Mouse (Mus musculus) forebrain, embryonic 12.5 days (tissue): ENCODE results near the gene Fam131c. TPM values are rescaled to one million over a fixed set of nuclear protein-coding genes. Genes with fewer than 3 reads are reported as not detected.

Experiments
- ATAC-seq: fragments of 200-750 bp; cut with Nextera tagmentation; 2 replicates; pipeline ENCODE4 v1.8.0; 2017; ENCODE audit warnings: moderate TSS enrichment; ENCODE audit not compliant: low FRiP score
- H3K27ac ChIP-seq: fragments of 300-500 bp; sonication (generic); 2 replicates; pipeline ENCODE4 v1.5.1; 2016; ENCODE audit warnings: mild to moderate bottlenecking
- H3K27me3 ChIP-seq: fragments of 300-500 bp; sonication (generic); 2 replicates; pipeline ENCODE4 v1.6.1; 2016; ENCODE audit warnings: mild to moderate bottlenecking
- H3K36me3 ChIP-seq: fragments of 300-500 bp; sonication (generic); replicated peaks from 2 replicates; pipeline ENCODE4 v1.6.1; 2016; ENCODE audit warnings: mild to moderate bottlenecking
- H3K4me1 ChIP-seq: fragments of 300-500 bp; sonication (generic); 2 replicates; pipeline ENCODE4 v1.6.1; 2016
- H3K4me2 ChIP-seq: fragments of 300-500 bp; sonication (generic); 2 replicates; pipeline ENCODE4 v1.6.1; 2016; ENCODE audit warnings: mild to moderate bottlenecking, moderate library complexity
- H3K4me3 ChIP-seq: fragments of 300-500 bp; sonication (generic); replicated peaks from 2 replicates; pipeline ENCODE4 v1.5.1; 2016; ENCODE audit warnings: mild to moderate bottlenecking
- H3K9ac ChIP-seq: fragments of 300-500 bp; sonication (generic); 2 replicates; pipeline ENCODE4 v1.6.1; 2016; ENCODE audit warnings: mild to moderate bottlenecking
- H3K9me3 ChIP-seq: fragments of 300-500 bp; sonication (generic); 2 replicates; pipeline ENCODE4 v1.6.1; 2016
- whole genome bisulfite sequencing: fragments of 180-500 bp; shearing (Covaris S2); methylation state at CpG from one replicate; pipeline ENCODE4 v1.1.7; 2016; 5-methylcytosine and 5-hydroxymethylcytosine counted together
- polyA plus RNA-seq: library from polyadenylated mRNA; unstranded; fragments of >200 nt; fragmentation: Nextera tagmentation; extraction: Ambion mirVana; gene quantifications from 2 replicates; pipeline ENCODE4 v1.2.1, GENCODE M21; 2016

Gene Fam131c
- polyA plus RNA-seq, 1 experiment from 2014 or later = 1.00 TPM

DNA sequence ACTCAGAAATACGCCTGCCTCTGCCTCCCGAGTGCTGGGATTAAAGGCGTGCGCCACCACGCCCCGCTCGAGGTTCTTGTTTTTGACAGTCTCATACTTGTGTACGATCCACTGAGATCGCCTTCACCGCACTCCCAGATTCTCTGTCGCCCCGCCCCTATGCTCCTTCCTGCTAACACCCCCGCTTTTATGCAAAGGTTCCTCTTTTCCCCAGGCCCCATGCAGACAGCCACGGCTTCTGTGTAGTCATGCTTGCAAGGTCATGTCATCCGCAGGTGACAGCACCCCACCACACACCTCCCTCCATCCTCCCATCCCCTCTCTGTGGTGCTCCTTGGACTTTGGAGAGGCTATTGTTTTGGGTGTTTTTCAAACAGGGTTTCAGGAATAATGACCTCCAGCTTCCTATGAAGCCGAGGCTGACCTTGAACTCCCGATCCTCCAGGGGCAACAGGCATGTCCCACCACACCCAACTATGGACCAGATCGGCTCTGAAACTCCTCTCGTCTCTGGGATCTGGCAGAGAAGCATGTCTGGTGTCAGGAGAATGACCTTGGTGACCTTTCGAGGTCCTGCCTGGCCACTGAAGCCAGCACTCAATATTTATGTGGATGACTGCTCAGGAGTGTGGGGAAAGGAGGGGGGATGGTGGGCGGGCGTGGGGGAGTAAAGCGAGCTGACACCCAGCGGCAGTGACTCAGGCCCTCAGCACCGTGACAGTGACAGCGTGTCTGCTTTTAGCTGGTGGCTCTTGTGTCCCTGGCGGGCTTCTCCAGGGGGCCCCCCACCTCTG lies 51.6 kb downstream of the Fam131c start:
- H3K9ac ChIP-seq = no peak overlapping the region
- H3K4me2 ChIP-seq = no peak overlapping the region
- no peaks in the 10 kb centered on the region for H3K36me3 ChIP-seq
- ATAC-seq = no peak
- peaks cover 28% of the 10 kb centered on the region for H3K27me3 ChIP-seq
- no peak overlapping the region for H3K4me3 ChIP-seq
- H3K9me3 ChIP-seq = no peaks in the 10 kb centered on the region
- no peaks in the 10 kb centered on the region for H3K4me1 ChIP-seq
- no peak overlapping the region for H3K27ac ChIP-seq
- WGBS = 74% methylated on average over 27 of the region's 27 CpGs

DNA sequence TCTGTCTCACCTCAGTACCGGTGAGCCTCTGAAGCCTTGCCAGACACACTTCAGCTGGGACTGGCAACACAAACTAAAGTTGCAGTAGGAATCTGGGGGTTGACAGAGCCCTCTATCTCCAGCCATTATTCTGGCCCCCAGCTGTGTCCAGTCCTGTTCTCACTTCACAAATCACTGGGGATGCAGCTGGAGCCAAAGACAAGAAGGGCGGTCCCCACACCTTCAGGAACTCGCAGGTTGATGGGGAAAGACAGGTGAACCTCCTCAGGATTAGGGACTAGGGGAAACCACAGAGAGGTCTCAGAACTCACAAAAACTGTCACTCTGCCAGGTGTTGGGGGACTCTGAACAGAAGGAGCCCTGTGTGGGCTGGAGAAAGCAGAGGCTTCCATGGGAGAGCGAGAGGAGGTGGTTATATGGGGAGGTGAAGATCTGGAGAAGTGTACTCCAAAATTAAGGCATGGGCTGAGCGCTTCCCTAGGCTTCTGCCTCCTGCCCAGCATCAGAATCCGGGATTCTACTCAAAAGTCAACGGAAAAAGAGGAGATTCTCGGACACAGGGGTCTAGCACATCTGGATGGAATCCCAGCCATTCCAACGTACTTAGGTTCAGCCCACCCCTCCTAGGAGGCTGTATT lies 52.3 kb downstream of the Fam131c start, which contains the start of gene Hspb7:
Gene Hspb7 (plus strand): TSS at position 588 of the 638 bp plus-strand sequence.
- no peak within 1 kb of the TSS for H3K9ac ChIP-seq
- no peaks in the 10 kb centered on the region for H3K9me3 ChIP-seq
- WGBS = 69% methylated on average over 9 of the region's 9 CpGs
- no peak within 1 kb of the TSS for H3K4me2 ChIP-seq
- H3K27me3 ChIP-seq = peaks cover 30% of the 10 kb centered on the region
- ATAC-seq = no peak
- H3K36me3 ChIP-seq = no peaks in the 10 kb centered on the region
- 0 out of 2 replicates have a peak, but pooled peaks cover 3% of the 10 kb centered on the region for H3K4me1 ChIP-seq
- H3K27ac ChIP-seq = no peak within 1 kb of the TSS
- H3K4me3 ChIP-seq = no peak within 1 kb of the TSS

- Histone ChIP-seq H3K9ac (no peak overlapping the region), H3K4me2 (no peak overlapping the region), H3K36me3 (no peaks in the 10 kb centered on the region), H3K4me1 (peaks cover 9% of the 10 kb centered on the region), H3K27me3 (peaks cover 29% of the 10 kb centered on the region), H3K27ac (no peak overlapping the region), H3K4me3 (no peak overlapping the region), H3K9me3 (no peaks in the 10 kb centered on the region)
- no peak for ATAC-seq
- 53% methylated on average over 9 of the region's 9 CpGs for WGBS
Measured at GRCm38 (mm10) chr4:141420886-141421285, 52.9 kb downstream of the Fam131c start.

DNA sequence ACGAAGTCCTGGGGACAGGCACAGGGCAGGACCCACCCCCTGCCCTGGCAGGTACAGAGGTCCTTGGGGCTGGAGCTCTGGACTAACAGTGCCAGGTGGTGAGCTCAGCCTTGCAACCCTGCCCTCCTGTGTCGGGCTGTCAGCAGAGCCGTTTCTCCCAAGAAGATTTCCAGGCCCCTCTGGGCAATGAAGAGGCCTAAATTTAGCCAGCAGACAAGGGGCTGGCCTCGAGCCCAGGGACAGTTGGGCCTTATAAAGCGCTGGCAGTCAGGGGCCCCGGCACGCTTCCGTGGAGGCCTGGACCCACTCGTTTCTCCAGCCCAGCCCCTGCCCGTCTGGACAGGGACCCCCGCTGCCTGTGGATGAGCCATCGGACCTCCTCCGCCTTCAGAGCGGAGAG lies 53.4 kb downstream of the Fam131c start:
- H3K36me3 ChIP-seq = no peaks in the 10 kb centered on the region
- H3K4me3 ChIP-seq = no peak overlapping the region
- ATAC-seq = no peak
- peaks cover 13% of the 10 kb centered on the region for H3K4me1 ChIP-seq
- no peak overlapping the region for H3K27ac ChIP-seq
- H3K27me3 ChIP-seq = peaks cover 34% of the 10 kb centered on the region
- no peak overlapping the region for H3K4me2 ChIP-seq
- no peaks in the 10 kb centered on the region for H3K9me3 ChIP-seq
- 79% methylated on average over 14 of the region's 14 CpGs for WGBS
- H3K9ac ChIP-seq = no peak overlapping the region

DNA sequence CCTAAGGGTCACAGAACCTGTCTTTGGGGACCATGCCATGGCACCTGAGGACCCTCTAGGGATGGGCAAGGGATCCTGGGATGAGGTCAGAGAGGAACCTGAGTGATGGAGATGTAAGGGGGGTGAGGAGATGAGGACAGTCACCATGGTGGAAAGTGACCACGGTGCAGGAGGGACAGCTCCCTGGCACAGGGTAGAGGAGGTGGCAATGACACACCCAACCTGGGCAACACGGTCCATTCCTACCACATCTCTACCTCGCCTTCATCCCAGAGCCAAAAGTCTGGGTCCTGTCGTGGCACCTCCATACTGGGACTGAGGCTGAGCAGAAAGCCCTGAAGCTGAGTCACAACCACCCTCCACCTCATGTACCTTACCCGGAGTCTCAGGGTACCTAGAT lies 54.8 kb downstream of the Fam131c start:
- no peaks in the 10 kb centered on the region for H3K9me3 ChIP-seq
- H3K4me1 ChIP-seq = peaks cover 13% of the 10 kb centered on the region
- 88% methylated on average over 5 of the region's 5 CpGs for WGBS
- H3K9ac ChIP-seq = no peak overlapping the region
- H3K27me3 ChIP-seq = peaks cover 37% of the 10 kb centered on the region
- no peak overlapping the region for H3K4me3 ChIP-seq
- H3K4me2 ChIP-seq = no peak overlapping the region
- no peaks in the 10 kb centered on the region for H3K36me3 ChIP-seq
- no peak for ATAC-seq
- no peak overlapping the region for H3K27ac ChIP-seq

GRCm38 (mm10) chr4:141423288-141423687 lies 55.3 kb downstream of the Fam131c start:
- ATAC-seq = no peak
- H3K9me3 ChIP-seq = no peaks in the 10 kb centered on the region
- H3K9ac ChIP-seq = no peak overlapping the region
- H3K4me1 ChIP-seq = peaks cover 13% of the 10 kb centered on the region
- WGBS = 85% methylated on average over 5 of the region's 5 CpGs
- H3K4me2 ChIP-seq = no peak overlapping the region
- H3K27me3 ChIP-seq = peaks cover 37% of the 10 kb centered on the region
- H3K27ac ChIP-seq = no peak overlapping the region
- H3K36me3 ChIP-seq = no peaks in the 10 kb centered on the region
- H3K4me3 ChIP-seq = no peak overlapping the region

DNA sequence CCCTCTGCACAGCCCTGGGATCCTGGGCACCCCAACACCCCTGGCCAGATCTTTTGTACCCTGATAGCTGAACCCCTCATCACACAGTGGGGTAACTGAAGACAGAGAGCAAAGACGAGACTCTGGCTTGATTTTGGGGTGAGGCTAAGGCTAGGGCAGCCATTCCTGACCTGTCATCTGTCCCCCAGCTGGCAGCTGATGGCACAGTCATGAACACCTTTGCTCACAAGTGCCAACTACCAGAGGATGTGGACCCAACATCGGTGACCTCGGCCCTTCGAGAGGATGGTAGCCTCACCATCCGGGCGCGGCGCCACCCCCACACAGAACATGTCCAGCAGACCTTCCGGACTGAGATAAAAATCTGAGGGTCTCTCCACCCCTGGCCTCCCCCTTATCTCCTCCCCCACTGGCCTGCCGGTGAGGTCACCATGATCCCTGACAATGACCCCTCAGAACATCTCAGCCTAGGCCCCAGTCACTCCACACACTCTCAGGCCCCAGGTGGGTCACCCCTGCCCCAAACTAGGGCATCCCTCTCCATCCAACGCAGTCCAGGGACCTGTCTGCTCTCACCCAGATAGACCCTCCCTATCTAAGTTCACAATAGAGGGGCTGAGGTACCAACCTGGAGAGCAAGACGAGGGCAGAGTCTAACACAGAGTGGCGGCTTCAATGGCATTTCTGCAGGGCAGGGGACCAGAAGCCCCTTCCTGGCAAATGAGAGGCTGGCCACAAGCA lies 55.8 kb downstream of the Fam131c start:
- WGBS = 89% methylated on average over 13 of the region's 13 CpGs

GRCm38 (mm10) chr4:141425484-141426479 lies 57.8 kb downstream of the Fam131c start:
- Histone ChIP-seq H3K36me3 (no peaks in the 10 kb centered on the region), H3K4me1 (peaks cover 13% of the 10 kb centered on the region), H3K9me3 (no peaks in the 10 kb centered on the region), H3K27me3 (peaks cover 37% of the 10 kb centered on the region), H3K4me3 (peak overlapping the region; percentile 34), H3K9ac (peak overlapping the region; percentile 26), H3K4me2 (peak overlapping the region; percentile 57), H3K27ac (no peak overlapping the region)
- peak; percentile 77 for ATAC-seq
- WGBS = 4% methylated on average over 36 of the region's 36 CpGs

More for the DNA sequence above, 55.8 kb downstream of the Fam131c start:
- Histone ChIP-seq H3K4me3 (no peak overlapping the region), H3K9ac (no peak overlapping the region), H3K9me3 (no peaks in the 10 kb centered on the region), H3K27me3 (peaks cover 37% of the 10 kb centered on the region), H3K36me3 (no peaks in the 10 kb centered on the region), H3K4me1 (peaks cover 13% of the 10 kb centered on the region), H3K4me2 (no peak overlapping the region), H3K27ac (no peak overlapping the region)
- ATAC-seq = no peak

DNA sequence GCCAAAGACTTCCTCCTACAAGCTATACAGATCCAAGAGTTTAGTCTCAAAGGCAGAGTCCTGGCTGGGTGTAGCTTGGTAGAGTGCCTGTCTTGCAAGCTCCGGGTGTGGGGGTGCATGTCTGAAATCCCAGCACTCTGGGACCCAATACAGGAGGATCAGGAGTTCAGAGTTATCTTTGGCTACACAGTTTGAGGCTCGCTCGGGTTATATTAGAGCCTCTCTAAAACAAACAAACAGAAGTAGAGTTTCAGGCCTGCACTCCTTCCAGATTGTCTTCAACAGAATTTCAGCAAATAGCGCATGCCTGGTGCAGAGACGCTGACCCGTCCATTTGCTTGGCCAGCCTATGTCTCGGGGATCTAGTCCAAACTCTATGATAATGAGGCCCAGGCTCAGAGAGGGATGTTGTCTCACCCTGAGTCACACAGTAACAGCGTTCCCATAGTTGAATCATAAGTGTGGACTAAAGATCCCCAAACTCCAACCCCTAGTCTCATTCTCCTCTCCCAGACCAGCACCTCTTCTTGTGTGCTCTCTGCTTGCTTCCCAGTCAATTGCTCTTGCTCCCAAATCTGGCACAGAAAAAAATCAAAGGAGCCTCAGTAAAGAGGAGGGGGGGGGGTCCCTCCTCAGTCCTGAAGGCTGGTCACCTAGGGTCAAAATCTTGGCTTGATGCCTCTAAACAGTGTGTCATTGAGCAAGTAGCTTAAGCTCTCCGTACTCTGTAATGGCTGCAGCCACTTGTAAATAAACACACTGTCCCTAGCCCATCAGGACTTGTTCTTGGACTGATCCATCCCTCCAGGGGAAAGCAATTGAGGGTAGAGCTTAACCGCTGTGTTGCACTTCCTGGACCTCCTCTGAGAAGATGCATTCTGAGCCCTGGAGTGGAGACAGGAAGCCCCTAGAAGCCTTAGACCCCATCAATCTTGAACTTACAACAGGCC lies 59.1 kb downstream of the Fam131c start:
- Histone ChIP-seq H3K27ac (no peak overlapping the region), H3K36me3 (no peaks in the 10 kb centered on the region), H3K4me1 (peaks cover 13% of the 10 kb centered on the region), H3K9me3 (no peaks in the 10 kb centered on the region), H3K27me3 (peaks cover 32% of the 10 kb centered on the region), H3K4me3 (no peak overlapping the region), H3K4me2 (no peak overlapping the region), H3K9ac (no peak overlapping the region)
- no peak for ATAC-seq
- WGBS = 83% methylated on average over 10 of the region's 10 CpGs

GRCm38 (mm10) chr4:141427921-141428320 lies 59.9 kb downstream of the Fam131c start:
- H3K9me3 ChIP-seq = no peaks in the 10 kb centered on the region
- H3K27me3 ChIP-seq = peaks cover 32% of the 10 kb centered on the region
- H3K4me1 ChIP-seq = peaks cover 13% of the 10 kb centered on the region
- no peak overlapping the region for H3K9ac ChIP-seq
- WGBS = 85% methylated on average over 13 of the region's 13 CpGs
- H3K36me3 ChIP-seq = no peaks in the 10 kb centered on the region
- no peak overlapping the region for H3K4me3 ChIP-seq
- no peak for ATAC-seq
- no peak overlapping the region for H3K27ac ChIP-seq
- H3K4me2 ChIP-seq = no peak overlapping the region

DNA sequence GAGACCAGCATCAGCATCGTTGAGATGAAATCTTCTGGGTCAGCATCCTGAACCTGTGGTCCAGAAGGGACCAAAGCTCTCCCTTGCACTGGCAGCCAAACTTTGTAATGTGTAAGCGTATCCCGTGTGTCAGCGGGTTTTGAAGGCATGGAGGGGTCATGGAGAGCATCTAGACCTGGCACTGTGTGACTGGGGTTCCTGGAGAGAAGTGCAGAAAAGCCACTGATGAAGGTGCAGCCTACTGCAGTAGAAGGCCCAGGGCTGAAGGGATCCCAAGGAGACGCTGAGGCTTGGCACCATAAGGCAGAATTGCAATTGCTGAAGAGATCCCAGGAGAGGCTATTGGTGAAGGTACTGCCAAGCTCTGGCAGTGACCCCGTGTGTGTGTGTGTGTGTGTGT lies 61.4 kb downstream of the Fam131c start:
- H3K4me1 ChIP-seq = peaks cover 13% of the 10 kb centered on the region
- no peak overlapping the region for H3K4me2 ChIP-seq
- H3K27me3 ChIP-seq = peaks cover 21% of the 10 kb centered on the region
- no peaks in the 10 kb centered on the region for H3K9me3 ChIP-seq
- H3K36me3 ChIP-seq = no peaks in the 10 kb centered on the region
- 78% methylated on average over 6 of the region's 6 CpGs for WGBS
- H3K4me3 ChIP-seq = no peak overlapping the region
- H3K9ac ChIP-seq = no peak overlapping the region
- ATAC-seq = no peak
- no peak overlapping the region for H3K27ac ChIP-seq
